Mouse (Mus musculus) cerebral cortex, adult 2 months (tissue): ENCODE measurements around the gene St6galnac3.

Experiments used
- WGBS: fragments of 180-500 bp; shearing (Covaris S2); methylation state at CpG from one replicate; pipeline ENCODE4 v1.1.7; 2018; 5-methylcytosine and 5-hydroxymethylcytosine counted together

Gene St6galnac3

DNA sequence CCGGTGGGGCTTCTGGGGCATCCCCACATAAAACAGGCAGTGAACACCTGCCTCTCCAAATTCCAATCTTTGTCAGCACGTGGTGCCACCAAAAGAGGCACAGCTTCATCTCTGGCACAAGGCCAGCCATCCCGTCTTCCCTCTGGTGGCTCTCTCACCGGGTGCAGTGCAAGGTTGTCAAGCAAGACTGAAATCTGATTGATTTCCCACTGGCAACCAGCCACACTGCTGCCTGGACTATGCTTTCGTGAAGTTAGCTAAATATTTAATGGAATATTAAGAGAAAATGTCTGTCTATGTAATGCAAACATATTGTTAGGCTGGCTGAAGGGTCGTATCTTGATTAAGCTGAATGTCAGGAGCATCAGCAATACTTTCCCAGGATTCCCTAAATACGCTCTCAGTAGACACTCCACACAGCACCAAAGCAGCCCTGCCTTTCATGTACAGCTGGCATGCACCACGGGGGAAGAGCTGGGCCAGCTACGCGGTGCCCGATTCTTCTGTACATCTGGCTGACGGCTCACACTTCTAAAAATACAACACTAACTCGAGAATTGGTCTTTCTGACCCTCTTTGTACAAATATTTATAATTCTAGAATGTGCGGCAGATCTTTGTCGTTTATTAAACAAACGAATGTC, 442.7 kb downstream of the St6galnac3 start:
- WGBS: 37% methylated on average over 16 of the region's 16 CpGs

DNA sequence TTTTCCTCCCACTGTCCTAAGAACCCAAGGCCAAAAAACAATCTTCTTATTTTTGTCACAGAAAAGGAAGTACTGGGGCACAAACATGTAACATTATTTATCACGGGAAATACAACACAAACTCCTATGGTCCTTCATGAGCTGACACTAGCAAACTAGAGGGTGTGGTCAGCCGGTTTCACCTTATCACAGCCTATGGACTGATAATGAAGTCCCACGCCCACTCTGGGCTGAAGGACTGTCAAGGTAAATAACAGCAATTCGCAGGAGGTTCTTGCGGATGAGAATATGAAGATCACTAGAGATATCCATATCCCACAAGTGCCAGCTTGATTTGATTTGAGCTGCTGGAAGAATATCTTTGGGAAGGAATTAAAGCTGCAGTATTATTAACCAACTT, 446.7 kb downstream of the St6galnac3 start:
- WGBS: 84% methylated on average over 5 of the region's 5 CpGs

GRCm38 (mm10) chr3:153277389-153277999, 447.5 kb downstream of the St6galnac3 start:
- WGBS: 31% methylated on average over 16 of the region's 16 CpGs

DNA sequence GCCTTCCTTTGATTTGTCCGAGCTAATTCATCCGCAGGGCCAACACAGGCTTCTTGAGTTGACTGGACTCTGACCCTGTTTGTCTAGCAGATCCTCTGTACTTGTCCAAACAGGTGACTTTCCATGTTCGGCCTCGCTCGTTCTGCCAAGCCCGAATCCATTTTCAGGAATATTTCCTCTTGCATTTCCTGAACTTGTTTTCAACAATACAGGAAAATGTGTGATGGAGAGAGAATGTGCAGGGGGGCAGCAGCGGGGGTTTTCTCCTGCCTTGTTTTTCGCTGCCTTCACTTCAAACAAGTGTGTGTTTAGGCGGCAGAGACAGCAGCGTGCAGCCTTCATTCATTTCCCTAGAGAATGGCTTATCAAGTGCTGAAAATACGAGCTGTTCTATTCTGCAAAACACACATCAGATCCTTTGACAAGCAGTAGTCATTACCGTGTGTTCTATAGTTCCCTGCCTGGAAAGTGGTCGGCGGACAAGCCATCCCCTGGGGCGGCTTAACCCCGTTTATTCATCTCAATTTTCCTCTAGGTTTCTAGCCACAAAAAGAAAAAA, 448.1 kb downstream of the St6galnac3 start:
- WGBS: 44% methylated on average over 16 of the region's 16 CpGs

DNA sequence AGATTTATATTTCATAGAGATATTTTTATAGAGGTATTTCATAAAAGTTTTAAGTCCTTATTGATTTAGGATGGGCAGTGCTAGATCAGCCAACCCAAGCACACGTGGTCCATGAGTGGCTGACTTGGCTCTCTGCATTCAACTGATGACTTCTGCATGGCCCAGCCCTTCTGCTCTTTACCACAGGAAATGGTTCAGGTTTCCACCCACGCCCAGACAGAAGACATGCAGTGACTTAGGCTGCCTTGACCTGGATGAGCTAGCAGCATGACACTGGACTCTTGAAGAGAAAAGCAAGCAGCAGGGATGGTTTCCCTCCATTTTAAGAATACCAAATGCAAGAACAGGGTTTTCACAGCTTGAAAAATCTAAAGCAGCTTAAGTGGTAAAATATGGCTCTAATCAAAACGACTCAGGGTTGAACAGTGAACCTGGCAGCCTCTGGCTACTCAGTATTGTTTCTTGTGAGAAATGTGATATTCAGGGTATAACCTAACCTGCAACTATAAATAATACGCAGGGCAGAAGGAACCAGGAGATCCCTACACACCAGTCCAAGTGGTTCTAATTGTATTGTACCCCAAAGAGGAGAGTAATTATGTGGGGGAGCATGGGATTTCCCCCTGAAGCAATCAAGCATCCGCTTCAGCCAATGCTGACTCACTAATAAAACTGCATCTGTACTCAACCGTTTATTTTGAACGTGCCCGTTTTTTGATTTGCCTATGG, 448.7 kb downstream of the St6galnac3 start:
- WGBS: 68% methylated on average over 8 of the region's 8 CpGs

DNA sequence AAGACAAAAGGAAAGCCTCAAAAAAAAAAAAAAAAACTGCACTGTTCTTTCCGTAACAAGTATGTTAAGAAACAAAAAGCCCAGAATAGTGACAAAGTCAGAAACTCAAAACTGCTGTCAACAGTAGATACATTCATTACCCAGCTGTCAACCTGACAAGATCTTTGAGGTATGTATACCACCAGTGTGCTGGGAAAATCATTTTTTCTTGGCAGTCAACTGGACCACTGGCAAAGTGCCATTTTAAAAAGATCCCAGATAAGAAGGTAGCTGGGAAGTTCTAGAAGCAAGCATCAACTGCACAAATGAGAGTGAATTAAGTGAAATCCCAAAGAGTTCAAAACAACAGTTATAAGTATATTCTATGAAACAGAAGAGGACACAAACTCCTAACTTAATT, 452.7 kb downstream of the St6galnac3 start:
- WGBS: 64% methylated on average over 1 of the region's 1 CpGs

- WGBS: 79% methylated on average over 8 of the region's 8 CpGs
These were observed 457.6 kb downstream of the St6galnac3 start for GRCm38 (mm10) chr3:153267397-153267796.

- 93% methylated on average over 5 of the region's 5 CpGs for WGBS
These were observed 463.0 kb downstream of the St6galnac3 start for GRCm38 (mm10) chr3:153261985-153262384.

GRCm38 (mm10) chr3:153260225-153260933, 464.6 kb downstream of the St6galnac3 start:
- 72% methylated on average over 7 of the region's 7 CpGs for WGBS

- WGBS: 91% methylated on average over 8 of the region's 8 CpGs
These were observed 469.1 kb downstream of the St6galnac3 start for GRCm38 (mm10) chr3:153255910-153256309.

- 96% methylated on average over 3 of the region's 3 CpGs for WGBS
These were observed 473.3 kb downstream of the St6galnac3 start for GRCm38 (mm10) chr3:153251653-153252052.

- WGBS: 57% methylated on average over 9 of the region's 9 CpGs
These were observed 474.2 kb downstream of the St6galnac3 start for GRCm38 (mm10) chr3:153250598-153251257.

GRCm38 (mm10) chr3:153248866-153249265, 476.1 kb downstream of the St6galnac3 start:
- WGBS: 90% methylated on average over 2 of the region's 2 CpGs

GRCm38 (mm10) chr3:153248029-153248428, 476.9 kb downstream of the St6galnac3 start:
- WGBS: 51% methylated on average over 4 of the region's 4 CpGs

- 85% methylated on average over 5 of the region's 5 CpGs for WGBS
These were observed 482.4 kb downstream of the St6galnac3 start for GRCm38 (mm10) chr3:153242524-153242923.

GRCm38 (mm10) chr3:153241134-153241533, 483.8 kb downstream of the St6galnac3 start:
- 63% methylated on average over 4 of the region's 4 CpGs for WGBS

DNA sequence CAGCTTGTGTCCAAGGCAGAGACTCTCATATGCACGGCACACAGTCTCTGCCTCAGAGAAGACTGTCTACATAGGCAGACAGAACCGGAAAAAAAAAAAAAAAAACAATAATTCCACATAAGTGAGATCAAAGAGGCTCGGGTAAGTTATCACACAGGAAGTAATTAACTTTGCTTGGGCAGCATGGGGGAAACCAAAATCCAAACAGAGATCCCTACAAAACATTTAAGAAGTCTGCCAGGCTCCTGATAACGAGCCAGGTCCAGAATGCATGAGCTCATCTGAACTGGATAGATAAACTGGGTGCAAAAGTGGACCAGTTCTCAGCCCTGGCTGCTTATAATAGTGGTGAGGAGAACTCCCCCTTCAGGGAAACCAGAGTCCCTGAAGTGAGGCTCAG, 484.6 kb downstream of the St6galnac3 start:
- WGBS: 37% methylated on average over 4 of the region's 4 CpGs

- WGBS: 41% methylated on average over 10 of the region's 10 CpGs
These were observed 486.6 kb downstream of the St6galnac3 start for GRCm38 (mm10) chr3:153238381-153238780.

GRCm38 (mm10) chr3:153236262-153236661, 488.7 kb downstream of the St6galnac3 start:
- WGBS: 73% methylated on average over 9 of the region's 9 CpGs

DNA sequence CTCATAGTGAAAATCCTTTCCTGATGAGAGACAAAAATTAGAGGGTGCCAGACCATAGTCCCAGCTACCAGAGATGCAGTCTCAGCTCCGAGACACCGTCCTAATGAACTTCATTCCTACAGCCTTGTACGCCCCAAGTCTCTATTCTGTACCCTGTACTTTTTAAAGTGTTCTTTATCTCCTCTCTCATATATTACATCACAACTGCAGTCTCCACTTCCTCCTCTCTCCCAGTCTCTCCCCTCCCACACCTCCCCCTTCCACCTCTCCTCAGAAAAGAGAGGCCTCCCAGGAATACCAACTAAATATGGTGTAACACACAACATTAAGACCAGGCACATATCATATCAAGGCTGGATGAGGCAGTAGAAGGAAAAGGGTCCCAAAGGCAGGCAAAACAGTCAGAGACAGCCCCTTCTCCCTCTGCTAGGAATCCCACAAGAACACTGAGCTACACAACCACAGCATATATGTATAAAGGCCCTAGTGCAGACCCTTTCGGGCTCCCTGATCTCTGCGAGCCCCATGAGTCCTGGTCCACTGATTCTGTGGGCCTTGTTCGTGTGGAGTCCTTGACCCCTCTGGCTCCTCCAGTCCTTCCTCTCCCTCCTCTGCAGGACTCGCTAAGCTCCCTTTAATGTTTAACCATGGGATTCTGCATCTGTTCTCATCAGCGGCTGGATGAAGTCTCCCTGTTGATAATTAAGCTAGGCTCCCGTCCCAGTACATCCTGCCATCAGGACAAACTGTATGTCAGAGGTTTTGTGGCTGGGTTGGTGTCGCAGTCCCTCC, 502.2 kb downstream of the St6galnac3 start:
- 91% methylated on average over 10 of the region's 10 CpGs for WGBS

DNA sequence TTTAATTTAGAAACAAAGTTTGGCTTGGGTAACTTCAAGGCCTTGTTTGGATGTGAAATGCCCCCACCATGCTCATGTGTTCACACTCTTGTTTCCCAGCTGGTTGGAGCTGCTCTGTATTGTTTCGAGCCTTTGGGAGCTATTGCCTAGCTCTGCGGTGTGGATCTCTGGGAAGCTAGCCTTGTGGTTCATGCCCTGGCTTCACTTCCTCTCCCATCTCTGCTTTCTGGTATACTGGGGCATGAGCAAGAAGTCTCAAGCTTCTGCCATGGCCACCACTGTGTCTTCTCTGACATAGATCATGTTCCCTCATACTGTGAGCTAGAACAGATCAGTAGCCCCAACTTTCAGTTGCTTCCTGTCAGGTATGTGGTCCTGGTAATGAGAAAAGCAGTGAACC, 505.6 kb downstream of the St6galnac3 start:
- WGBS: 81% methylated on average over 2 of the region's 2 CpGs
